Mouse (Mus musculus): ENCODE data around the gene Unc119. TPM values are rescaled to one million over a fixed set of nuclear protein-coding genes. Genes with fewer than 3 reads are reported as not detected.

Unc119 gene
- polyA plus RNA-seq, 1 experiment from 2014 or later, result 82.4 TPM

- no peak for ATAC-seq (replicated peaks)
- H3K4me2 ChIP-seq (replicated peaks), result no peak overlapping the region
- WGBS, result 82% methylated on average over 7 of the region's 7 CpGs
Measured at GRCm38 (mm10) chr11:78345801-78346200, 2.5 kb downstream of the Unc119 start.

DNA sequence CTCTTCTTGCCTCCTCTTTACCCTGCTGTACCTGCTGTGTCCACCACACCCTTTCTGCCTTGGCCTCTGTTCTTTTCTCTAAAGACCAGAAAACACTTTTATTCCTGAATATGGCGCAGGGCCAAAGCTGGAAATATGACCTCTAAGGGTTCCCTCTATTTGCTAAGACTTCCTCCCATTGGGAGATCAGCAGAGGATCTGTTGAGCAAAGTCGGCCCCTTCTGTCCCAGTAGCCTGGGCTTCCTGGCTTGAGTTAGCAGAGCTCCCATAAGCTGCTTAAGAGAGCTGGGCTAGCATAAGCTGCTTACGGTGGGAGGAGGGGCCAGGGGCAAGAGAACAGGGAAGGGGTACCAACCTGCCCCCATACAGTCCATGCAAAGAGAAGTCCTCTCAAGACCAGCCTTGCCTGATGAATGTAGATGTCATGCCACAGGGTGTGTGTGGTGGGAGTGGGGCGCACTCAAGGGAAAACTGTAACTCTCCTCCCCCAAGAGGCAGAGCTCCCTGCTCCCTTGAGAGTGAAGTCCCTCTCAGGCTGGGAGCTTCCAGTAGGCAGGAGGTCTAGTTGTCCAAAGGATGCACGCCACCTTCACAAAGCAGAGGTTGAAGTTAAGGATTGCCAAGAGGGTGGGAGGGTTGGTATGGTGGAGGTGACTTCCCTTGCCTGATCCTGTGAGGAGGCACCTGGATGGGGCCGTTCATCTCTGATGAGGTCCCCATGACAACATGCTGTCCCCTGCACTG, 3.2 kb downstream of the Unc119 start:
- Histone ChIP-seq H3K27ac (replicated peaks) (no peak overlapping the region), H3K4me1 (peaks cover 29% of the 10 kb centered on the region), H3K4me3 (no peak overlapping the region), H3K27me3 (no peaks in the 10 kb centered on the region), H3K9me3 (no peaks in the 10 kb centered on the region), H3K4me2 (replicated peaks) (no peak overlapping the region), H3K9ac (replicated peaks) (no peak overlapping the region), H3K36me3 (peaks cover 13% of the 10 kb centered on the region)
- 68% methylated on average over 6 of the region's 6 CpGs for WGBS
- no peak for ATAC-seq (replicated peaks)

More at GRCm38 (mm10) chr11:78345801-78346200, 2.5 kb downstream of the Unc119 start:
- Histone ChIP-seq H3K4me1 (peaks cover 29% of the 10 kb centered on the region), H3K4me3 (no peak overlapping the region), H3K27ac (replicated peaks) (no peak overlapping the region), H3K9me3 (no peaks in the 10 kb centered on the region), H3K9ac (replicated peaks) (no peak overlapping the region), H3K27me3 (no peaks in the 10 kb centered on the region), H3K36me3 (peaks cover 16% of the 10 kb centered on the region)

DNA sequence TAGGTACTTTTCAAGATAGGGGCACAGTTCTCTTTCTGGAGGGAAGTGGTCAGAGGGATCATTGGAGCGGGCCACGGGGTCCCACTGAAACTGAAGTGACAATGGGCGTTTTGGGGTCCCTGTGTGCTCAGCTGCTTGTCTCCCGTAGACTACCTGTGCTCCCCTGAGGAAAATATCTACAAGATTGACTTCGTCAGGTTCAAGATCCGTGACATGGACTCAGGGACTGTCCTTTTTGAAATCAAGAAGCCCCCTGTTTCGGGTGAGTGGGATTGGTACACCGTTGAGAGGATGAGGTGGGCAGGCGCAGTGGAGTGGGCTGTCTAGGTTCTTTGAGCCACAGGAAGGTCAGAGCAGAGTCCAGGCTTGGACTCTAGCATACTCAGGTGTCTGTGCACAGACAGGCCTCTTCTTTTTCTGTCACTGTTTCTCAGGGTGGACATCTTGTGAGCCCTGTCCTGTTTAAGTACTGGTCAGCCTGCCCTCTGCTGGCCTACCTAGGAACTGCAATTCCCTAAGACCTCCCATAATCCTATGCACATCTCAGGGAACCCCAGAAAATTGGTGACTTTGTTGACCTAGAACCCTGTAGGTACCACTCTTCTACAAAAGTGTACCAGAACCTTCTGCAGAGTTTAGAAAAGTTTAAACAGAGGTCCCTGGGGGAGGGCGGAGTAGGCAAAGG, 3.9 kb downstream of the Unc119 start:
- no peak for ATAC-seq (replicated peaks)
- 91% methylated on average over 10 of the region's 10 CpGs for WGBS
- H3K9me3 ChIP-seq, result no peaks in the 10 kb centered on the region
- no peak overlapping the region for H3K4me2 ChIP-seq (replicated peaks)
- no peaks in the 10 kb centered on the region for H3K27me3 ChIP-seq
- peaks cover 13% of the 10 kb centered on the region for H3K36me3 ChIP-seq
- no peak overlapping the region for H3K4me3 ChIP-seq
- H3K9ac ChIP-seq (replicated peaks), result no peak overlapping the region
- H3K27ac ChIP-seq (replicated peaks), result no peak overlapping the region
- H3K4me1 ChIP-seq, result peaks cover 29% of the 10 kb centered on the region

DNA sequence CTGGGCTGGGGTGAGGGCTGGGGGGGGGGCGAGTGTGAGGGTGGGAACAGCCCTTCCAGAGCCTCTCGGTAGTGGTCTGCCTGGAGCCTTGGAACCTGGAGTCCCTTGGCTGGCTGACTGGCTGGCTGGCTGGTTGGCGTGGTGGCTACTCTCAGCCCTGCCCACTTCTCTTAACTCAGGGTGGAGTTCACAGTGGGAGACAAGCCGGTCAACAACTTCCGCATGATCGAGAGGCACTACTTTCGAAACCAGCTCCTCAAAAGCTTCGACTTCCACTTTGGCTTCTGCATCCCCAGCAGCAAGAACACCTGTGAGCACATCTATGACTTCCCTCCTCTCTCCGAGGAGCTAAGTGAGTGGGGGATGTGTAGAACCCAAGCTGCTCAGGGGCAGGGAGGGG, 4.6 kb downstream of the Unc119 start:
- WGBS, result 81% methylated on average over 9 of the region's 9 CpGs
- H3K9ac ChIP-seq (replicated peaks), result no peak overlapping the region

GRCm38 (mm10) chr11:78348474-78348873, 5.2 kb downstream of the Unc119 start:
- no peaks in the 10 kb centered on the region for H3K27me3 ChIP-seq
- H3K4me2 ChIP-seq (replicated peaks), result no peak overlapping the region
- no peak overlapping the region for H3K4me3 ChIP-seq
- H3K27ac ChIP-seq (replicated peaks), result no peak overlapping the region
- WGBS, result 75% methylated on average over 7 of the region's 7 CpGs
- H3K4me1 ChIP-seq, result peaks cover 29% of the 10 kb centered on the region
- H3K9ac ChIP-seq (replicated peaks), result no peak overlapping the region
- H3K9me3 ChIP-seq, result no peaks in the 10 kb centered on the region
- peaks cover 13% of the 10 kb centered on the region for H3K36me3 ChIP-seq
- ATAC-seq (replicated peaks), result no peak

More for the DNA sequence above, 4.6 kb downstream of the Unc119 start:
- Histone ChIP-seq H3K36me3 (peaks cover 13% of the 10 kb centered on the region), H3K4me3 (no peak overlapping the region), H3K4me2 (replicated peaks) (no peak overlapping the region), H3K4me1 (peaks cover 29% of the 10 kb centered on the region), H3K9me3 (no peaks in the 10 kb centered on the region), H3K27ac (replicated peaks) (no peak overlapping the region), H3K27me3 (no peaks in the 10 kb centered on the region)
- ATAC-seq (replicated peaks), result no peak

DNA sequence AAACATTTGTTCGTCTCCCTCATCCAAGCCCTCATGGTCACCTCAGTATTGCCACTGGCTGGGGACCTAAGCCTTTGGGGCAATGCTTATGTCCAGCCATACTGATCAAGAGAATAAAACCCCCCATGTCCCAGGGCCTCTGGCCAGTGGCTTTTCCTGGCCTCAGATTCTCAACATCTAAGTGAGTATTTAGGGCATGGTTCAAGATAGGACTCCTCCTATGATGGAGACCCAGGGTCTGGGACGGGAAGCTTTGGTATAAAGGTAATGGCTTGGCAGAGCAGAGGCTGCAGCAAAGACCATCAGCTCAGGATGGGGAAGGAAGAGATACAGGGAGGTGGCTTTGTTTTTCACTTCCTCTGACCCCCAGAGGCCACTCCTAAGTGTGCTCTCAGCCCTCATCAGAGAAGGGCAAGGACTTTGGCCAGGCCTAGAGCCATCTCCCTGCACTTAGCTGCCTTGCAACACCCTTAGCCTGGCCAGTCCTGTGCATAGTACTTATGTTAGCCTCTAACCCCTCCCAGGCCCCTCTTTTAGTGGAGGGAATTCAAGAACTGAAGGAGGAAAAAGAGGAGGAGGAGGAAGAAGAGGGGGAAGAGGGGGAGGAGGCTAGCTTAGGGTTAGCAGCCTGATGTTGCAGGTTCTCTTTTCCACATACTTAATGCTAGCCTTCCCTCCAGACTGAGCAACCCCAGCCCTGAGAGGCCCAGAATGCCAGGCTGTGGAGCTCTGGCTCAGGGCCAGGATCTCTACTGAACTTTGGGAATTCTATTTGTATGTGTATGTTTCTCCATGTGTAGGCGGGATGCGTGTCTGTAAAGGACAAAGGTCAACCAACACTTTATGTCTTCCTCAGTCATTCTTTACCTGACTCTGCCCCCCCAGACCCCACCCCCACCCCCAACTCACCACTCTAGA, 6.4 kb downstream of the Unc119 start:
- no peak overlapping the region for H3K4me3 ChIP-seq
- H3K4me2 ChIP-seq (replicated peaks), result no peak overlapping the region
- H3K27me3 ChIP-seq, result no peaks in the 10 kb centered on the region
- no peak overlapping the region for H3K27ac ChIP-seq (replicated peaks)
- peaks cover 13% of the 10 kb centered on the region for H3K36me3 ChIP-seq
- no peak for ATAC-seq (replicated peaks)
- no peaks in the 10 kb centered on the region for H3K9me3 ChIP-seq
- 86% methylated on average over 4 of the region's 4 CpGs for WGBS
- H3K9ac ChIP-seq (replicated peaks), result no peak overlapping the region
- peaks cover 19% of the 10 kb centered on the region for H3K4me1 ChIP-seq

DNA sequence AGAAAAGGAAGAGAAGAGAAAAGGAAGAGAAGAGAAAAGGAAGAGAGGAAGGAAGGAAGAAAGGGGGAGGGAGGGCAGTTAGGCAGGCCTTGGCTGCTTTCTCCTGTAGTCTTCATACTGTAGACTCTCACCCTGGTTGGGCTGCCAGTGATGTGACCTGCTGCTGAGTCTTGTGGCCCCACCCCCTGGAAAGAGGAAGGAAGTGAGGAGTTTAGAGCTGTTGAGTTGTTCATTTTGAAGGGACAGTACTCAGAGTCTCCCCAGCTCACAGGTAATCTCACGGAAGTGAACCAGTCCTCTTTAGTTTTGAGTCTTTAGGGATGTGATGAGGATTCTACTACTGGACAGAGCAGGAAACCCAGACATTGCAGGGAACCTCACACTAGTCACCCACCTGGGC, 9.8 kb downstream of the Unc119 start:
- H3K36me3 ChIP-seq, result peaks cover 11% of the 10 kb centered on the region
- H3K9ac ChIP-seq (replicated peaks), result no peak overlapping the region
- no peaks in the 10 kb centered on the region for H3K9me3 ChIP-seq
- no peaks in the 10 kb centered on the region; the same call in 1 of the 2 replicates for H3K4me1 ChIP-seq
- H3K4me2 ChIP-seq (replicated peaks), result no peak overlapping the region
- no peaks in the 10 kb centered on the region for H3K27me3 ChIP-seq
- H3K4me3 ChIP-seq, result no peak overlapping the region
- WGBS, result 91% methylated on average over 1 of the region's 1 CpGs
- no peak overlapping the region for H3K27ac ChIP-seq (replicated peaks)
- ATAC-seq (replicated peaks), result no peak

DNA sequence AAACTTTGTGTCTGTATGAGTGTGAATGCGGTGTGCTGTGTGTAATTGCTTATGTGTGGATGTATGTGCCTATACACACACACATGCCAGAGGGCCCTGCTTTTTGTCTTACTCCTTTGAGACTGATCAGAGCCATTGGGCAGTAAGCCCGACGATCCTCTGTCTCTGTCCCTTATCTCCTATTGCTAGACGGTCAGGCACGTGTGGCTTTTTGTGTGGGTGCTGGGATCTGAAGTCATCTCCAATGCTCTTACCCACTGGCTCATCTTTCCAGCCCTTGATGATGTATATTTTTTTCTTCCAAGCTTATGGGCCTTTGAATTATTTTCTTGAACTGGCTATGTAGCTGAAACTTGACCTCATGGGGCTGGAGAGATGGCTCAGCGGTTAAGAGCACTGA, 11.6 kb downstream of the Unc119 start:
- Histone ChIP-seq H3K9ac (replicated peaks) (no peak overlapping the region), H3K4me2 (replicated peaks) (no peak overlapping the region), H3K4me3 (no peak overlapping the region), H3K36me3 (no peaks in the 10 kb centered on the region), H3K9me3 (no peaks in the 10 kb centered on the region), H3K27ac (replicated peaks) (no peak overlapping the region), H3K4me1 (no peaks in the 10 kb centered on the region; the same call in 1 of the 2 replicates), H3K27me3 (no peaks in the 10 kb centered on the region)
- WGBS, result 90% methylated on average over 6 of the region's 6 CpGs
- ATAC-seq (replicated peaks), result no peak

GRCm38 (mm10) chr11:78355471-78356238, 12.4 kb downstream of the Unc119 start:
- ATAC-seq (replicated peaks), result no peak
- Histone ChIP-seq H3K27me3 (no peaks in the 10 kb centered on the region), H3K9me3 (no peaks in the 10 kb centered on the region), H3K4me1 (no peaks in the 10 kb centered on the region; the same call in 1 of the 2 replicates), H3K4me2 (replicated peaks) (no peak overlapping the region), H3K4me3 (no peak overlapping the region), H3K27ac (replicated peaks) (no peak overlapping the region), H3K9ac (replicated peaks) (no peak overlapping the region), H3K36me3 (no peaks in the 10 kb centered on the region)
- WGBS, result 29% methylated on average over 4 of the region's 4 CpGs

DNA sequence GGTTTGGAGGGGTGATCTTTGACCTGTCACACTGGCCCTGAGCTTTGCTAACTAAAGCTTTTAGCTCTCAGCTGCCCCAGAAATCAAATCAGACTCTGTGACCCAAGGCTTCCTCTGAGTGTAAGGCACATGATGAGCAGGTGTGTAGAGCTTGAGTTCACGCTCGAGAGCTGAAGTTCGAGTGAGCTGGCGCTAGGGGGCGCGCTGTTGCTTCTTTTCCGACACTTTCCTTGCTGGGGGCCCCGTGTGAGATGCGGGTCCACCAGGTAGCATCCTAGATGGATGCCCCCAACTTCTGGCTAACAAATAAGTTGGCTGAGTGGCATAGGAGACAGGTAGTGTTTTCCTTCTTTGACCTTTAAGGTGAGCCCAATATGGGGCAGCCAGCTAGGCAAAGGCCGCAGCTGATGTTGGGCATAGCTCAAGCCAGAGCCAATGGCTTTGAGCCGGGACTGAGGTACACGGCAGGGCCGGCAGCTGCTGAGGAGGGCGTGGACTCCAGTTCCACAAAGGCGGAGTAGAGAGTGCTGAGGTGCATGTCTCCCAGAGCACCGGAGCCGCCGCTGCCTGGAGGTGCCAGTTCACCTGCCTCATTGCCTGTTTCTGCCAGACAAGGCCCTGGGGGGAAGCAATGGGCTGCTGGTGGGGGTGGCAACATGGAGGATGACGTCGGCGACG, 15.2 kb downstream of the Unc119 start:
- no peaks in the 10 kb centered on the region for H3K9me3 ChIP-seq
- no peaks in the 10 kb centered on the region for H3K36me3 ChIP-seq
- ATAC-seq (replicated peaks), result no peak
- H3K4me3 ChIP-seq, result no peak overlapping the region
- H3K4me2 ChIP-seq (replicated peaks), result no peak overlapping the region
- 18% methylated on average over 22 of the region's 22 CpGs for WGBS
- H3K27ac ChIP-seq (replicated peaks), result no peak overlapping the region
- no peaks in the 10 kb centered on the region; the same call in 1 of the 2 replicates for H3K4me1 ChIP-seq
- H3K27me3 ChIP-seq, result no peaks in the 10 kb centered on the region
- no peak overlapping the region for H3K9ac ChIP-seq (replicated peaks)

Data from forebrain, embryonic 15.5 days (tissue).